Mouse (Mus musculus) liver, adult 10 weeks (tissue): ENCODE results near the gene Itga9. TPM values are rescaled to one million over a fixed set of nuclear protein-coding genes. Genes with fewer than 3 reads are reported as not detected.

Source experiments
- polyA plus RNA-seq: library from polyadenylated mRNA; stranded (reverse); fragments of 350-450 nt; fragmentation: Illumina TruSeq; extraction: RNeasy Lipid Tissue Mini Kit (QIAGEN cat#74804); gene quantifications from one replicate; pipeline ENCODE4 v1.2.3, GENCODE M21; 2014; ENCODE audit warnings: low read depth, low replicate concordance

Gene Itga9
- polyA plus RNA-seq, result 4.1 TPM

DNA sequence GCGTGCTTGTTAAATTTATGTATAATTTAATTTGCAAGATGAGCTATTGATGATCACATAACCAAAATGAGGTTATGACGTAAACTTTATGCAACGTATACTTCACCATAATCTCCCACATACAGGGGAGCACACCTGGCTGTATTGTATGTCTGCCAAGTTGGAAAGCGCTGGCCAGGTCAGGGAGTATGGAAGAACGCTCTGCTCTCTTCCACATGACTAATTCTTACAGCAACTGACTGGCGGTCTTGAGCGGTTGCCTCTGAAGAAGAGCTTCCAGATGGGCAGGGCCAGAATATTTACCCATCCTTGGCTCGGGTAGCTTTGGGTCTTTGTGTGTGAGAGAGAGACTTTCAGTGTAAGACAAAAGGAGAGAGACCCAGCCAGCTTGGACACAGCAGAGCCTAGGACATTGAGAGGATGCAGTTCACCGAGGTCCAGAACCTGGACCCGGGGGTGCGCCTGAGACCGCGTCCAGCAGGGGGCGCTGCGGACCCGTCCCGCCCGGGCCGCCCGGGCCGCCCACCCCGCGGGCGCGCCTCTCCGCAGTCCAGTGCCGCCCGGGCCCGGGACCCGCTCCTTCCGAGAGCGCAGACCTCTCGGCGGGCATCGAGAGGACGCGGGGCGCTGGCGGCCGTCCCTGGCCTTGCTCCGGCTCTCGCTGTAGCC, at the start of gene Itga9:
Gene Itga9, plus strand, starts transcription at position 543 of the 669 bp plus-strand sequence.

DNA sequence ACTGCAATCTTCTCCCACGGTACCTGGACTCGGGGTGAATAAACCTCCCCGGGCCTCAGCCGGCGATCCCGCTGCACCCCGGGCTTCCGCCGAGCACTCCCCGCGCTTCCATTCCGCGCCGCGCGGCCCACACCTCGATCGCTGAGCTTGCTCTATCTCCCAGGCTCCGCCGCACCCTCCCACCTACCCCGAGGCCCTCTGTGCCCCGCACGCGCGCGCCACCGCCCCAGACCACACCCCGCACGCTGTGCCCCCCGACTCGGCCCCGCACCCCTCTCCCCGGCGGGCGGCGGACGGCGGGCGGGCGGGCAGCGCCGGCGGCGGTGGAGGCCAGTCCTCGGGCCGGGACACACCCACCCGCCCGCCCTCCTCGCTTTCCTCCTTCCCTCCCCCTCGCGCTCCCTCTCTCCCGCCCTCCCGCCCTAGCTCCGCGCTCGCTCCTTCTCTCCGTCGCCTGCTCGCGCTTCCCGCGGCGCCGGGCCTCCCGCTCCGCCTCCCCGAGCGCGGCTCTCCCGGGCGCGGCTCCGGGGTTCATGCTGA, 319.7 kb downstream of the Itga9 start, which contains the start of gene Ctdspl:
Gene Ctdspl, plus strand, starts transcription at position 343 of the 540 bp plus-strand sequence.

Other genes with a start within 250 kb of the Itga9 start
- not detected for gene Eomes, start 128.5 kb upstream of the Itga9 start, polyA plus RNA-seq
- 29.3 TPM for gene Golga4, start 100.4 kb upstream of the Itga9 start, polyA plus RNA-seq